Mouse (Mus musculus): ENCODE measurements at regions not wholly inside any gene's neighbourhood (a gene's known extent, or its start where the extent isn't known, plus 50 kb on each side); places are given as distances from the start of the nearest gene placed in this dataset.

DNA sequence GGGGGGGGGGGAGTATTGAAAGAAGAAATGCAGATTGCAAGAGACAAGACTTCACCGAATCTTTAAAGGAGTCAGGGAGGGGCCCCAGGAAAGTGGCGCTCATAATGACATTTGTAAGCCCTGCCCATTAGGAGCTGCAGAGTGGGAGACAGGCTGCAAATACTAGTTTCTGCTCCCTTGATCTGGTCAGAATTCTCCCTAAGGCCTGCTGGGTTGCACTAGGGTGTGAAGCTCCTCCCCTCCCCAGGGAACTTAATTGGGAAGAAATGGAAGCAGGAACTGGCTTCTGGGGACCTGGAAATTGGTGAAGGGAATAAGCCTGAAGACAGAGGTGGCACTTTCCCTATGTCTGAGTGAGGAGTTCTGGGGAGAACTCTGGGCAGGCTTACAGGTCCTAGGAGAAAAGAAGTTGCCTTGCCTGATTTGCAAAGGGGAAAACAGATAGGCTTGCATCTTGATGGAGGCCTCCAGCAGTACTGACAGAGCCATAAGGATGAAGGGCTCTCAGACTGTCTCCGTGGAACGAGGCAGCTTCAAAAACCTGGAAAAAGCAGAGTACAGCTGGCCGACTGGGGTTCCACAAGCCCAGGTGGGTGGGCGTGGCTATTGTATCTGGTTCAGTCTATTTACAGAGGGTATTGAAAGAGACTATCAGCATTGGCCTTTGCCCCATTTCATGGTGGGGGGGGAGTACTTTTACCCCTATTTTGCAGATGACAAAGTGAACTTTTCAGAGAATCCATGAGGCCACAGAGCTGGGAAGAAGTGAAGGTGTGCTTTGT, 125.7 kb downstream of the Plpp3 start:
- no peak for ATAC-seq

DNA sequence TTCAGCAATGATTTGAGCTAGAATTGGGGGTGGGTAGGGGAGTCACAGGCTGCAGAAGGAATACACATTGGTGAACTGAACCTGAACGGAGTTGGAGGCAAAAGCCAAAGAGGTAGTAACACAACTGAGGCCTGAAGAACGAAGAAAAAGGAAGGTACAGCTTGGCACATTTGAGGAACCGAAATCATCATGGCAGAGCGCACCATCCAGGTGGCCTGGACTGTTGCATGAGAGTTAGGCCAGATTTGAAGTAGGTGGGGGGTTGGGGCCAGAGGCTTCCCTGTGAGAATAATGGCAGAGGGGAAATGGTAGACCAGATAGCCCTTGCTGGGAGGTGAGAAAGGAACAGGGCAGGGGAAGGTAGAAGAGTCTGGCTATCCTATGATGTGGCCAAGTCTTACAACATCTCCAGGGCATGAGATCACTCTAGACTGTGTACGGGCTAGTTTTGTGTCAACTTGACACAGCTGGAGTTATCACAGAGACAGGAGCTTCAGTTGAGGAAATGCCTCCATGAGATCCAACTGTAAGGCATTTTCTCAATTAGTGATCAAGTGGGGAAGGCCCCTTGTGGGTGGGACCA, 128.4 kb downstream of the Plpp3 start:
- Histone ChIP-seq H3K9ac (ENCODE audit: low read depth, low read length) (no peak overlapping the region), H3K4me2 (ENCODE audit: low read length) (no peak overlapping the region), H3K27ac (ENCODE audit: low read depth, low read length) (no peak overlapping the region), H3K36me3 (ENCODE audit: control insufficient read depth, insufficient read depth, low read length) (no peaks in the 10 kb centered on the region), H3K9me3 (ENCODE audit: control insufficient read depth, low read length) (no peaks in the 10 kb centered on the region), H3K4me1 (ENCODE audit: control insufficient read depth, insufficient read depth, low read depth, low read length) (peaks cover 2% of the 10 kb centered on the region), H3K27me3 (replicated peaks; ENCODE audit: control insufficient read depth, insufficient read depth, low read length) (no peaks in the 10 kb centered on the region), H3K4me3 (ENCODE audit: low read length) (no peak overlapping the region)
- 97% methylated on average over 5 of the region's 5 CpGs for WGBS
- no peak for ATAC-seq

More for the DNA sequence above, 125.7 kb downstream of the Plpp3 start:
- Histone ChIP-seq H3K4me2 (ENCODE audit: low read length) (no peak overlapping the region), H3K27ac (ENCODE audit: low read depth, low read length) (no peak overlapping the region), H3K4me1 (ENCODE audit: control insufficient read depth, insufficient read depth, low read depth, low read length) (peaks cover 2% of the 10 kb centered on the region), H3K4me3 (ENCODE audit: low read length) (no peak overlapping the region), H3K27me3 (replicated peaks; ENCODE audit: control insufficient read depth, insufficient read depth, low read length) (no peaks in the 10 kb centered on the region), H3K36me3 (ENCODE audit: control insufficient read depth, insufficient read depth, low read length) (no peaks in the 10 kb centered on the region), H3K9me3 (ENCODE audit: control insufficient read depth, low read length) (no peaks in the 10 kb centered on the region), H3K9ac (ENCODE audit: low read depth, low read length) (no peak overlapping the region)
- 26% methylated on average over 6 of the region's 6 CpGs for WGBS

DNA sequence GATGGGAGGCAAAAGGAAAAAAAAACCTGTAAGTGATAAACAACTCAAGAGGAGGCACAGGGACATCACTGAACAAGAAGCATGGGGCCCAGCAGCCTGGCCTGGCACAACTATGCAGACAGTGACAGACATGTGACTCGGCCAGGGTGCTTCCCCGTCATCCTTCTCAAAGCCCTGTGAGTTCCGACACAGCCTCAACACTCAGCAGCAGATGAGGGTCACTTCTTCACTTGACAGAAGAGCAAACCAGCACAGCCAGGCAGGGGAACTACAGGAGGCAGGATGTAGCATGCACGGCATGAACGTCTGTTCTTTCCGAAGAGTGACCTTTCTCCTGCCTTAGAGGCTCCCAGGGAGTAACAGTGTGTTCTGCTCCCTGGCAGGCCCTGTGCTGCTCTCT, 129.2 kb downstream of the Plpp3 start:
- WGBS, result 87% methylated on average over 6 of the region's 6 CpGs
- H3K27ac ChIP-seq (ENCODE audit: low read depth, low read length), result no peak overlapping the region
- no peaks in the 10 kb centered on the region for H3K9me3 ChIP-seq (ENCODE audit: control insufficient read depth, low read length)
- H3K27me3 ChIP-seq (replicated peaks; ENCODE audit: control insufficient read depth, insufficient read depth, low read length), result no peaks in the 10 kb centered on the region
- H3K36me3 ChIP-seq (ENCODE audit: control insufficient read depth, insufficient read depth, low read length), result no peaks in the 10 kb centered on the region
- peaks cover 2% of the 10 kb centered on the region for H3K4me1 ChIP-seq (ENCODE audit: control insufficient read depth, insufficient read depth, low read depth, low read length)
- H3K9ac ChIP-seq (ENCODE audit: low read depth, low read length), result no peak overlapping the region
- H3K4me3 ChIP-seq (ENCODE audit: low read length), result no peak overlapping the region
- no peak overlapping the region for H3K4me2 ChIP-seq (ENCODE audit: low read length)
- no peak for ATAC-seq

DNA sequence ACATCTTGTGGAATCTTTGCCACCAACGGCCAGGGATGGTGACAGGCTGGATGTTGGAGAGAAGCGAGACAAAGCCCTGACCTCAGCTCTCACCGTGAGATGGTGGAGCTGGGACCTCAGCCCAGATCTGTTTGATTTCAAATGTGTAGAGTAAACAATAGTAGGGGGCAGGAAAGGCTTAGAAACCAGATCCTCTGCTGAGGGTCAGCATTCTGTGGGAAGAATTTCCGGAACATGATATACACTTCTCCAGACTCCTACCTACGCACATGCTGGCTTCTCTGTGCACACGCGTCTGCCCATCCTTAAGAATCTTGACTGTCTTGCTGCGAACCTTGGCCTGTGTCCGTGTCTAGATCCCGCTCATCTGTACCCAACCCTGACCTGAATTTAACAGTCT, 129.7 kb downstream of the Plpp3 start:
- WGBS, result 85% methylated on average over 10 of the region's 10 CpGs

DNA sequence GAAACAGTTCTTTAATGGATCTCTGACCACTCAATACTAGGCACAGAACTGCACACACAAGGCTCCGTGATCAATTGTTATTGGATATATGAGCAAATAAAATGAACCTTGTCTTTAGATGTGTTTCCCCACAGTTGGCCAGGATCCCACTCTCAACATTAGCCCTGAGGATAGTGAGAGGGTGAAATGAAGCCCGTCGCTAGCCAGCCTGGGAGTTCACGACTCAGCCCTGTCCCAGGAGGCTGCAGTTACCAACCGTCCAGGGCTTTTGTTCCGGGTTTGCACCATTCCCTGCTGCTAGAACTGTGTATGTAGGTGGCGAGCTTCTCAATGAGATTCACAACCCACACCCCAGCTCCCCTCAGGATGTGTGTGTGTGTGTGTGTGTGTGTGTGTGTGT, 130.3 kb downstream of the Plpp3 start:
- WGBS, result 45% methylated on average over 7 of the region's 7 CpGs
- H3K4me2 ChIP-seq (ENCODE audit: low read length), result no peak overlapping the region
- no peaks in the 10 kb centered on the region for H3K36me3 ChIP-seq (ENCODE audit: control insufficient read depth, insufficient read depth, low read length)
- H3K9me3 ChIP-seq (ENCODE audit: control insufficient read depth, low read length), result no peaks in the 10 kb centered on the region
- no peaks in the 10 kb centered on the region for H3K27me3 ChIP-seq (replicated peaks; ENCODE audit: control insufficient read depth, insufficient read depth, low read length)
- H3K9ac ChIP-seq (ENCODE audit: low read depth, low read length), result no peak overlapping the region
- no peak overlapping the region for H3K27ac ChIP-seq (ENCODE audit: low read depth, low read length)
- no peak overlapping the region for H3K4me3 ChIP-seq (ENCODE audit: low read length)
- no peak for ATAC-seq
- H3K4me1 ChIP-seq (ENCODE audit: control insufficient read depth, insufficient read depth, low read depth, low read length), result no peaks in the 10 kb centered on the region; the same call in 1 of the 2 replicates

More for the DNA sequence above, 129.7 kb downstream of the Plpp3 start:
- ATAC-seq, result no peak
- Histone ChIP-seq H3K36me3 (ENCODE audit: control insufficient read depth, insufficient read depth, low read length) (no peaks in the 10 kb centered on the region), H3K9me3 (ENCODE audit: control insufficient read depth, low read length) (no peaks in the 10 kb centered on the region), H3K9ac (ENCODE audit: low read depth, low read length) (no peak overlapping the region), H3K4me2 (ENCODE audit: low read length) (no peak overlapping the region), H3K27me3 (replicated peaks; ENCODE audit: control insufficient read depth, insufficient read depth, low read length) (no peaks in the 10 kb centered on the region), H3K4me1 (ENCODE audit: control insufficient read depth, insufficient read depth, low read depth, low read length) (peaks cover 2% of the 10 kb centered on the region), H3K4me3 (ENCODE audit: low read length) (no peak overlapping the region), H3K27ac (ENCODE audit: low read depth, low read length) (no peak overlapping the region)

DNA sequence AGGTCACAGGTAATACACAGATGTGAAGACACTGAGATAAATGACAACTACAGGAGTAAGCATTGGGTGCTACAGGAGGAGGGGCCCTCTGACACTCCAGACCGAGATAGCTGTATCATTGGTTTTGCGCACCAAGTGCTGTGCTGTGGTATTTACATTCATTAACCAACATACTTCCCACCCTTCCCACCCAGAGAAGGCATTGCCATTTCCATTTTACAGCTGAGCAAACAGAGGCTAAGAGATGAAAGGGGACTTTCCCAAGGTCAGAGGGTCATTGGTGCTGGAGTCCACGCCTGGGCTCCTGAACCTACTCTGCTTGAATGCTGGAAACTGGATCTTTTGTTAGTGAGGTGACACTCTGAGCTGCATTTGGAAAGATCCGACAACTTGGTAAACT, 132.5 kb downstream of the Plpp3 start:
- WGBS, result 47% methylated on average over 4 of the region's 4 CpGs
- Histone ChIP-seq H3K4me1 (ENCODE audit: control insufficient read depth, insufficient read depth, low read depth, low read length) (no peaks in the 10 kb centered on the region), H3K36me3 (ENCODE audit: control insufficient read depth, insufficient read depth, low read length) (no peaks in the 10 kb centered on the region), H3K4me3 (ENCODE audit: low read length) (no peak overlapping the region), H3K27ac (ENCODE audit: low read depth, low read length) (no peak overlapping the region), H3K4me2 (ENCODE audit: low read length) (no peak overlapping the region), H3K9me3 (ENCODE audit: control insufficient read depth, low read length) (no peaks in the 10 kb centered on the region), H3K27me3 (replicated peaks; ENCODE audit: control insufficient read depth, insufficient read depth, low read length) (no peaks in the 10 kb centered on the region), H3K9ac (ENCODE audit: low read depth, low read length) (no peak overlapping the region)
- no peak for ATAC-seq

DNA sequence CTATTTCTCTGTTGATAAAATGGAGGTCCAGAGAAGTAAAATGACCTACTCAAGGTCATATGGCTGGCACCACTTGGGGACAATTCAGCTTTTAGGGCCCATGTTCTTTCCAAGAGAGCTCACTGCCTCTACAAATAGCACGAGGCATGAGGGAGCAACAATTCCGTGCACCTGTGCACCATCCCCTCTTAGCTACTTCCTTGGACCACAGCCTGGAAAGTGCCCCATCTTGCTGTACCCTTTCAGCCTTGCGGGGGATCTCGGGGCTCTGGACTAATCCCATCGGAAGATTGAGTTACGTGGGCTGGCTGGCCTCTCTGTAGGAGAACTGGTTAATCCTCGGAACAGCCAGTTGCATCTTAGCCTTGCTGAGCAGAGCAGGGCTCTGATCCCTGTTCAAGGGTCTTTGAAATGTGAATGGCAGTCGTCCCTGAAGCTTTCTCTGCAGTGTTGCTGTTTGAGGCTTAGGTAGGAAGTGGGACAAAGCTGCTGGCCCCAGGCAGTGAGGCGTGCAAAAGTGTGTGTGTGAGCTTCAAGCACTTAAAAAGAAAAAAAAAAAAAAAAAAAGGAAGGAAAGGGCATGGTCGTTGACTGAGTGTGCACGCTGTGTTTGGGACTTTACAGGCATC, 133.8 kb downstream of the Plpp3 start:
- no peaks in the 10 kb centered on the region for H3K4me1 ChIP-seq (ENCODE audit: control insufficient read depth, insufficient read depth, low read depth, low read length)
- ATAC-seq, result no peak
- H3K36me3 ChIP-seq (ENCODE audit: control insufficient read depth, insufficient read depth, low read length), result no peaks in the 10 kb centered on the region
- no peaks in the 10 kb centered on the region for H3K9me3 ChIP-seq (ENCODE audit: control insufficient read depth, low read length)
- H3K27me3 ChIP-seq (replicated peaks; ENCODE audit: control insufficient read depth, insufficient read depth, low read length), result no peaks in the 10 kb centered on the region
- H3K27ac ChIP-seq (ENCODE audit: low read depth, low read length), result no peak overlapping the region
- 17% methylated on average over 11 of the region's 11 CpGs for WGBS
- H3K4me2 ChIP-seq (ENCODE audit: low read length), result no peak overlapping the region
- H3K9ac ChIP-seq (ENCODE audit: low read depth, low read length), result no peak overlapping the region
- H3K4me3 ChIP-seq (ENCODE audit: low read length), result no peak overlapping the region

DNA sequence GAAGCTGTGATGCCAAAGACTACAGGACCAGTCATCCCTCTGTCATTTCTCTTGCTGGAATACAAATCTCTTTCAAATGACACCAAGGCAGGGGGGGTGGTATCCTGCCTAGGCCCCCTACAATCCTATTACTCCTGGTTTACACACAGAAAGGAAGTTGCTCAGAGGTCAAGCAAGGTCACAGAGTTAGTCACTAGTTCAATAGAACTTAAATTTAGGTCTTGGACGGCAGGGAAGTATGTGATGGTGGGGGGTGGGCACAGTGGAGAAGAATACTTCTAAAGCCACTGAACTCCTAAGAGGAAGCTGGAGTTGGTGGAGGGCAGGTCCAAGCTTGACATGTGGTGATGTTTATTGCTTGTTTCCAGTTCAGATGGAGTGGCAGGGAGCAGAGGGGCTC, 134.4 kb downstream of the Plpp3 start:
- Histone ChIP-seq H3K4me1 (ENCODE audit: control insufficient read depth, insufficient read depth, low read depth, low read length) (no peaks in the 10 kb centered on the region), H3K4me3 (ENCODE audit: low read length) (no peak overlapping the region), H3K9ac (ENCODE audit: low read depth, low read length) (no peak overlapping the region), H3K27ac (ENCODE audit: low read depth, low read length) (no peak overlapping the region), H3K9me3 (ENCODE audit: control insufficient read depth, low read length) (no peaks in the 10 kb centered on the region), H3K4me2 (ENCODE audit: low read length) (no peak overlapping the region), H3K36me3 (ENCODE audit: control insufficient read depth, insufficient read depth, low read length) (no peaks in the 10 kb centered on the region), H3K27me3 (replicated peaks; ENCODE audit: control insufficient read depth, insufficient read depth, low read length) (no peaks in the 10 kb centered on the region)
- WGBS, result 9% methylated on average over 1 of the region's 1 CpGs
- no peak for ATAC-seq

DNA sequence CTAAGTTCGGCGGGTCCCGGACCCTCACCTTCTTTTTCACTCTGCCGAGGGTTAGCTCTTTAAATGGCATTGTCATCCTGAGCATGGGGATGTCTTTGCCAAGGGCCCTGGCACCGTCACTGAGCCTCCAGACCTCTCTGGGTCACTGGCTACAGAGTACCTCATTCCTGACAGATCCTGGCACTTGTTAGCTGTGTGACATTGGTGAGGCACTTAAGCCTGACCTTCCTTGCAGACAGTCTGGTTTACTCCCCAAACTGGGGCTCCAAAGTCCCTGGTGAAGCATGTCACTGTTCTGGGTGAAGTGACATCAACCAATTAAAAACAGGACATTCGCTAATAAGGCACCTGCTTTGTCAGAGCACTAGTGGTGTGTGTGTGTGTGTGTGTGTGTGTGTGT, 142.2 kb downstream of the Plpp3 start:
- Histone ChIP-seq H3K9ac (ENCODE audit: low read depth, low read length) (no peak overlapping the region), H3K27ac (ENCODE audit: low read depth, low read length) (no peak overlapping the region), H3K36me3 (ENCODE audit: control insufficient read depth, insufficient read depth, low read length) (no peaks in the 10 kb centered on the region), H3K4me3 (ENCODE audit: low read length) (no peak overlapping the region), H3K4me1 (ENCODE audit: control insufficient read depth, insufficient read depth, low read depth, low read length) (no peaks in the 10 kb centered on the region), H3K27me3 (replicated peaks; ENCODE audit: control insufficient read depth, insufficient read depth, low read length) (no peaks in the 10 kb centered on the region), H3K4me2 (ENCODE audit: low read length) (no peak overlapping the region), H3K9me3 (ENCODE audit: control insufficient read depth, low read length) (peaks cover 3% of the 10 kb centered on the region; the same call in 1 of the 2 replicates)
- WGBS, result 85% methylated on average over 5 of the region's 6 CpGs
- no peak for ATAC-seq
